Mouse (Mus musculus): ENCODE data around the gene Ctso. TPM values are rescaled to one million over a fixed set of nuclear protein-coding genes. Genes with fewer than 3 reads are reported as not detected.

The Ctso gene
- 3.4 and 5.0 TPM in 2 replicates for polyA plus RNA-seq (2016; fragmentation: Nextera tagmentation; extraction: Ambion mirVana)

DNA sequence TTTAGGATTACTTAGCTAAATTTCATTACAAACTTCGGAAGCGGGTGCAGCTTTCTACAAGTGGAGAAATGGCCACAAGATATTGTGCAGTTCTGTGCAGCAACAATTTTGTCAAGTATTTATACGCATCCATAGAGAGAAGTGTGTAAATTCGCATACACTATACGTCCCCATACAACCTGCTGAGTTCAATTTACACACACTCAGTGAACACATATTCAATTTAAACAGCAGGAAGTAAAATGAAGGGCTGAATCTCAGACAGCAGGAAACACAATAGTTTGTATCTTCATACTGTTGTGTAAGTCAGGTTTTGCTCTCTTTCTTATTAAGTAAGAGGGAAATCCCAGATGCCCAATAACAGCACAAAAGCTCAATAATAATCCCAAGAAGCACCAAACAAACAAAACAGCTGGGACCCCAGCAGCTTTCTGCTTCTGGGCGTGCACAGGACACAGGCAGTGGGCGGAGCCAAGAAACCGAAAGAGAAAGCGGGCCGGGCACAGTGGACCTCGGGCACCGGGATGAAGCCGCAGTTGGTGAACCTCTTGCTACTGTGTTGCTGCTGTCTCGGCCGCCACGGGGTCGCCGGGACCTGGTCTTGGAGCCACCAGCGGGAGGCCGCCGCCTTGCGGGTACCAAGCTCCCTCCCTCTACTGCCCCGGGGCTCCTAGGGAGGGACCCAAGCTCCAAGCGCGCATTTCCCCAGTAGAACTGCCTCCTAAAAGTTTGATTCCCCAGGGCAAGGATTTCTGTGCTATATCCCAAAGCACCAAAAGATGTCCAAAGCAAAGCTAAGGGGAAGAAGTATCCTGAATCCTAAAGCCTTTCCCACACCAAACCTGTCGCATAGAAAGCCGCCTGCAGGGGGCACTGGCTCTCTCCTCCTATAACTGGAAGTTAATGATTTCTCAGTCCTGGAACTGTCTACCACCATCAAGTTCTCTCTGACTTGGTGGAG, at the start of gene Ctso:
Ctso (plus strand) TSS at position 461 of the 961 bp plus-strand sequence.
- peak; percentile 77 for DNase-seq (ENCODE audit: low spot score)
- Histone ChIP-seq H3K27ac (replicated peaks) (peak within 1 kb of the TSS; percentile 94), H3K4me3 (peak within 1 kb of the TSS; percentile 81), H3K27me3 (ENCODE audit: low read depth, poor library complexity, severe bottlenecking) (no peaks in the 10 kb centered on the region), H3K4me1 (peaks cover 13% of the 10 kb centered on the region), H3K36me3 (no peaks in the 10 kb centered on the region), H3K9me3 (replicated peaks) (no peaks in the 10 kb centered on the region)
- 12% methylated on average over 27 of the region's 27 CpGs for WGBS

DNA sequence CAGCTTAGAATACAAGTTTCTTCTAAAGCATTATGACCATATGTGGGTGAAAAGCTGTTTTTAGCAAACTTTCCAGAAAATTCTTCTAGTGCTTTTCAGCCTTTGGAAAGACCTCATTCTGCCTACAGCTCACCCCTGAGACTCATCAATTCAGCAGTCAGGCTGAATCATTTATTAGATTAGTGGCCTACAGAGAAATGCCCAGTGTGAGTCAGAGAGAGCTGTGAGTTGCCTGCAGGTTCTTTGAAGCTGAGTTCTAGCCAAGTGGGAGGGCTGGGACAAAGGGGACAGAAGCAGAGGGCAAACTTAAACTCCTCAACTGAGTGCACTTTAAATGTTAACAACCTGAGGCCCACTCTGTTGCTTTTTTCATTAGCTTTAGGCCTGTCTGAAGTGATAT, 48.5 kb upstream of the Ctso start:
- Histone ChIP-seq H3K27me3 (ENCODE audit: low read depth, poor library complexity, severe bottlenecking) (no peaks in the 10 kb centered on the region), H3K36me3 (no peaks in the 10 kb centered on the region)
- DNase-seq (ENCODE audit: low spot score) = no peak

DNA sequence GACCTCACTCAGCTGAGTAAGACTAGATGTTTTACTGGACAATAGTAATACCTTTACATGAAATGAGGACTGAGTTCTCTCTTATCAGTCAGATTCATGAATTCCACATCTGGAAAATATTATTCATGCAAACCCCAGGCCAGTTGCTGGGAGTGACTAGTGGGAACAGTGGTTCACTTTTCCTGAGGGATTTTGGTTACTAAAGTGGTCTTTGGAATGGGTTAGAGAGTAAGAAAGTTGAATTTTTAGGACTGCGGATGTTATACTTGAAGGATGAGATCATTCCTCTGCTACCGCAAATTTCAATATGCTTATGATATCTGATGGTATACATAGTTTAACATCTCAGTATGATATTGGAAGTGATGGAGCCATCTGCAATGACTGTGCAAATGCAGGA, 46.8 kb upstream of the Ctso start:
- H3K4me3 ChIP-seq = no peak overlapping the region
- H3K27me3 ChIP-seq (ENCODE audit: low read depth, poor library complexity, severe bottlenecking) = no peaks in the 10 kb centered on the region
- H3K27ac ChIP-seq (replicated peaks) = no peak overlapping the region
- no peaks in the 10 kb centered on the region for H3K36me3 ChIP-seq
- H3K4me1 ChIP-seq = no peaks in the 10 kb centered on the region
- DNase-seq (ENCODE audit: low spot score) = no peak
- WGBS = 96% methylated on average over 2 of the region's 2 CpGs
- no peaks in the 10 kb centered on the region for H3K9me3 ChIP-seq (replicated peaks)

More for the DNA sequence above, 48.5 kb upstream of the Ctso start:
- no peaks in the 10 kb centered on the region for H3K9me3 ChIP-seq (replicated peaks)
- H3K4me1 ChIP-seq = no peaks in the 10 kb centered on the region
- H3K4me3 ChIP-seq = no peak overlapping the region
- no peak overlapping the region for H3K27ac ChIP-seq (replicated peaks)

DNA sequence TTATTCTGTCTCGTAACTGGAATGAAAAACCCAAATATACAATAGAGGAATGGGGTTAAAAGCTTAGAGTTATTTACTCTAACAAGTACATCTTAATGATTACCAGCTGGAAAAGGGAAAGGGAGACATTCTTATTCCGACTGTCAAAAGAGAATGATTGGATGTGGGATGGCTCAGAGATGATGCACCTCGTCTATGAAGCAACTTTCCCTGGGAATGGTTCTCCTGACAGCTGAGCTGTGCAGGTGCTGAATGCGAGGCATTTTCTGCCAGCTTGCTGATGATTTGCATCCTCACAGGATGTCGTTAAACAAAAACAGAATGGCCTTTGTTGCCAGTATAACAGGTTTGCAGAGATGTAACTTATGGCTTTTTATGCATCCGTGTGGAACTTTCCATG, 43.3 kb upstream of the Ctso start:
- H3K27me3 ChIP-seq (ENCODE audit: low read depth, poor library complexity, severe bottlenecking) = no peaks in the 10 kb centered on the region
- H3K36me3 ChIP-seq = no peaks in the 10 kb centered on the region
- DNase-seq (ENCODE audit: low spot score) = no peak
- H3K4me3 ChIP-seq = no peak overlapping the region
- no peaks in the 10 kb centered on the region for H3K9me3 ChIP-seq (replicated peaks)
- WGBS = 73% methylated on average over 6 of the region's 6 CpGs
- H3K27ac ChIP-seq (replicated peaks) = no peak overlapping the region
- no peaks in the 10 kb centered on the region for H3K4me1 ChIP-seq

DNA sequence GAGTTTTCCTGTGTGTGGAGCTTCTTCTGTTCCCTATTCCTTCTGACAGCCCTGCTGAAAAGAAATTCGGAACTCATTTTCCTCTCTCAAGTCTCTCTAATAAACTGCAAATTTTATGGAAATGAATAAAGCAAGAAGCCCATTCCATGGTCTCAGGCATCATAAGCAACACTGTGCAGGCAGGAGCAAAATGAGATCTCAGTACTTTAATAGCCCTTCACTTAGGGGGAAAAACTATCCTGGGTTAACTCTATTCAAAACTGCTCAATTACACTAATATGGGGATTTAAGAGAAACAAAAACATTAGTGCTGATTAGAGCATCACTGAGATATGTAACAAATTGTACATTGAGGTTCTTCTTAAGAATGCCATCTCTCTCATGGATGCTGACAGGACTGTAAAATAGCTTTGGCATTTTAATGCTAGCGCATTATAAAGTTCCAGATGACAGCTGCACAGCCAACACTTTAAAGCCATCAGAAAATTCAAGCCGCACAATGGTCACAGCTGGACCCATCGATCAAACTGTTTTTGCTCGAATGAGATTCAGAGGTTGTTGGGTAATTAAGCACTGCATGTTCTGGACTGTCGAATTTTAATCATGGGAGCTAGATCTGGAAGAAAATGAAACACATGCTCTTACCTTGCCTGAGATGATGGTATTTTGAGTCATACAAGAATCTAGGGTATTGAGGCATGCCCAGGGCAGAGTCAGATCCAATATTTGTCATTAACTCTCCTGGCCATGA, 21.9 kb upstream of the Ctso start:
- DNase-seq (ENCODE audit: low spot score) = no peak
- no peak overlapping the region for H3K4me3 ChIP-seq
- peaks cover 4% of the 10 kb centered on the region for H3K4me1 ChIP-seq
- H3K27ac ChIP-seq (replicated peaks) = no peak overlapping the region
- 71% methylated on average over 6 of the region's 6 CpGs for WGBS
- no peaks in the 10 kb centered on the region for H3K36me3 ChIP-seq
- H3K27me3 ChIP-seq (ENCODE audit: low read depth, poor library complexity, severe bottlenecking) = no peaks in the 10 kb centered on the region
- no peaks in the 10 kb centered on the region for H3K9me3 ChIP-seq (replicated peaks)

DNA sequence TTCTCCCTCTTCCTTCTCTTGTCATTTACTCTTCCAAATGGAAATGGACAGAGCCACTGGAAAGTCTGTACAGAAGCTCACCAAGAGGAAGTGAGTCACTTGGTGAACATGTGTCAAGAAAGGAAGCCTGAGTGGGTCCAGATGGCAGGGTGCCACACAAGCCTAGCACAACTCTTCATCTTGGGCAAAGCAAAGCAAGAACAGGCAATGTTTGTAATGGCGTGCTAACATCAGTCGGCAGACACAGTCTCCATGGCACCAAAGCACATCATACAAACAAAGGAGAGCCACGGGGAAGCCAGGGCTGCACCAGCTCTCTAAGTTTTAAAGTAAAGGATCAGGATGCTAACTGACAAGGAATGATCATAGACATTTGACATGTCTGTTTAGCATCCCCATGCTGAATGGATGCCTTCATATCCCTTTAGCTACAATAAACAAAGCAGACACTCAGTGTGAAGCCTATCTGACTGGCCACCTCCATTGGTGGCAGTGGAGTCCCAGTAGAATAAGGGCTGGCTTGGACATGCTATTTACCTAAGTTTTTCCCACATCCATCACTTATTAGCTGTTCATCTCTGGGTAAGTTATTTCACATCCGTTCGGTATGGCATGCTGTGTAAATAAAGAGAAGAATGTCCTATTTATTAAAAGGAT, 16.2 kb upstream of the Ctso start:
- no peaks in the 10 kb centered on the region for H3K27me3 ChIP-seq (ENCODE audit: low read depth, poor library complexity, severe bottlenecking)
- H3K9me3 ChIP-seq (replicated peaks) = no peaks in the 10 kb centered on the region
- no peak for DNase-seq (ENCODE audit: low spot score)
- H3K36me3 ChIP-seq = no peaks in the 10 kb centered on the region
- WGBS = 78% methylated on average over 5 of the region's 5 CpGs
- no peak overlapping the region for H3K27ac ChIP-seq (replicated peaks)
- no peak overlapping the region for H3K4me3 ChIP-seq
- H3K4me1 ChIP-seq = peaks cover 4% of the 10 kb centered on the region

DNA sequence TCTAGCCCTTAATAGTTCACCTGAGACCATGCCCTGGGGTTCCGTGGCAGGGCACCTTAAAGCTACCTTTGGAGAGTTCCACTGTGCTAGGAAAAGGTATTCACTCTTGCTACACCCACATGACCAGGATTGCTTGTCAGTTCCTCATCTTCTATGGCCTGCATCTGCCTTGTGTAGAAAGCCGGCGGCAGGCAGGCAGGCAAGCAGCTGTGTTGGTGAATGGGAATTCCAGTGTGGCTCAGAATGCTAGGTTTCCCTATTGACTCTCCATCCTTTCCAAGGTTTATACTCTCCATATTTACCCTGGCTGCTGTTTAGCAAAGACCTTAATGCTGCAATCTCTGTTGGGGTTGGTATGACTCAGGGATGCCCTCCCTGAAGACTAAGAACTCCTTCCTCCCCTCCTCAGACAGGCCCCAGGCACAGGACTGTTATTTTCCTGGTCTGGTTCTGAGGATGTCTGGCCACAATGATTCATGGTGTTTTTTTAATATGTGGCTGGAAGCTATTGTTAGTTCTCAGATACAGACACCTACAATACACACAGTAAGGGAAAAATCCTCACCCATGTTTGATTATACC, 15.0 kb upstream of the Ctso start:
- DNase-seq (ENCODE audit: low spot score) = no peak
- no peaks in the 10 kb centered on the region for H3K4me1 ChIP-seq
- H3K9me3 ChIP-seq (replicated peaks) = no peaks in the 10 kb centered on the region
- H3K27ac ChIP-seq (replicated peaks) = no peak overlapping the region
- H3K36me3 ChIP-seq = no peaks in the 10 kb centered on the region
- no peak overlapping the region for H3K4me3 ChIP-seq
- 77% methylated on average over 3 of the region's 3 CpGs for WGBS
- no peaks in the 10 kb centered on the region for H3K27me3 ChIP-seq (ENCODE audit: low read depth, poor library complexity, severe bottlenecking)

DNA sequence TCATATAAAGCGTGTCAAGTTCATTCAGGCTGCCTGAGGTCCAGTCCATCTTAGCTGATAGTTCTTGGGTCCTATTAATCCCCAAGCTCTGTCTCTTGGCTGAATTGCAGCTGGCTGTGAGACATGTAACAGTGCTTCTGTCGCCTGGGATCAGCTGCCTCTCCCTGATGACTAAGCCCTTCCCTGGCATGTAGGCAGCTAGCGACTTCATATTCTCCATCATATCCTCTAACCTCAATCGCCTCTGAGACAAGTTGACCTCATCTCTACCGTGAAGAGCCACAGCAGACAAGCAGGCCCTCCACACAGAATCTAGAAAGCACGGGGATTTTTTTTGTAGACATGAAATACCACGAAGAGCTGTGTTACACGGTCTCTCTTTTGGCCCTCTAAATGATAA, 14.2 kb upstream of the Ctso start:
- Histone ChIP-seq H3K27ac (replicated peaks) (no peak overlapping the region), H3K9me3 (replicated peaks) (no peaks in the 10 kb centered on the region), H3K27me3 (ENCODE audit: low read depth, poor library complexity, severe bottlenecking) (no peaks in the 10 kb centered on the region), H3K4me3 (no peak overlapping the region), H3K4me1 (no peaks in the 10 kb centered on the region), H3K36me3 (no peaks in the 10 kb centered on the region)
- no peak for DNase-seq (ENCODE audit: low spot score)
- 91% methylated on average over 8 of the region's 8 CpGs for WGBS

DNA sequence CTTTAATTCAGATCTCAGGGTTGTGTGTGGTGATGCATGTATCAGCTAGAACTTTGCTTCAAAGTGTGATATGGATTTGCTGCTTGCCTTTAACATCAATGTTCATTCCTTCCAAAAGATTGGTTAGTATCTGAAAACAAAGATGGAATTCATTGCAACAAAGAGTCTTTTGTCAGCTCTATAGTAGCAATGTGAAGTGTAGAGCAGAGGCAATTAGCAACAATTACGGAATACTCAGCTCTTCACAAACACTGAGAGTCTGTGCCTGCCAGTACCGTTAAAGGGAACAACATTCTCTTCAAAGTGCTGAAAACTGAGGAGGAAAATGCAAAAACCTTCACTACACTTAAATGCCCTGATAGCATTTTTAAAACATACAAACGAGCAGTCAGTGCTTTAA, 12.7 kb upstream of the Ctso start:
- no peak for DNase-seq (ENCODE audit: low spot score)

DNA sequence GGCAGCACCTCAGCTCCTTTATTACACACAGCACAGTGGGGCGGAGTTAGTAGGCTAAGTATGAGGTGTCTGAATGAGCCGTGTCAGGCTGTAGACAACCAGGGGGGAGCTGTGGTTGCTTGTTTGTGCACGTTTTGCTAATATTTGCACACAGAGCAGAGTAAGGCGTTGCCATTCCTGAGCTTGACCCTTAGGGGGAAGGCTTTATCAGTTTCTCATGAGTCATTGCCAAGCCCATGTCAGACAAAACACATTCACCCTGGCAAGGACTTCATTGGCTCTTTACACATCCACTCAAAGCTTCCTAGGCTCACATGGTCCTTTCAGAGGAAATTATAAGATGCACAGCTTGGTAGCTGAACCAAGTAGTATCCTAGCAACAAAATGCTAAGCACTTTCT, 9.5 kb upstream of the Ctso start:
- no peaks in the 10 kb centered on the region for H3K9me3 ChIP-seq (replicated peaks)
- no peak for DNase-seq (ENCODE audit: low spot score)
- 73% methylated on average over 4 of the region's 4 CpGs for WGBS
- H3K27ac ChIP-seq (replicated peaks) = no peak overlapping the region
- no peaks in the 10 kb centered on the region for H3K27me3 ChIP-seq (ENCODE audit: low read depth, poor library complexity, severe bottlenecking)
- no peaks in the 10 kb centered on the region for H3K4me1 ChIP-seq
- no peak overlapping the region for H3K4me3 ChIP-seq
- no peaks in the 10 kb centered on the region for H3K36me3 ChIP-seq

More for the DNA sequence above, 12.7 kb upstream of the Ctso start:
- Histone ChIP-seq H3K9me3 (replicated peaks) (no peaks in the 10 kb centered on the region), H3K4me1 (no peaks in the 10 kb centered on the region), H3K36me3 (no peaks in the 10 kb centered on the region), H3K27me3 (ENCODE audit: low read depth, poor library complexity, severe bottlenecking) (no peaks in the 10 kb centered on the region), H3K27ac (replicated peaks) (no peak overlapping the region), H3K4me3 (no peak overlapping the region)
- WGBS = 76% methylated on average over 3 of the region's 3 CpGs

DNA sequence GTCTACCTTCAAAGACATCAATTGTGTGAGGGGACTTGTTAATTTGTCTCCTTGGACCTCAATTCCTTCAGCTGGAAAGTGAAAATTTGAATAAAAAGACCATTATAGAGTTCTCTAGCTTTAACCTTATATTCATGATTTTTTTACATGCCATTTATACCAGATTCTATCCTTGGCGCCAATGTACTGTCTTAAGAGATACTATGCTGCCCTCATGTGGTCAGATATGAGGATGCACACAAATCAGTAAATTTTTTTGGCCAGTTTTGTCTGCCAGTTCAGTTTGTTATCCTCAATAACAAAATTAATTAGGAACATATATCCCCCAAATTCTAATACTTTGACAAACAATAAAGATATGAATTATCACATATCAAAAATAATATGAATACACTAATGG, 7.5 kb upstream of the Ctso start:
- Histone ChIP-seq H3K36me3 (no peaks in the 10 kb centered on the region), H3K27ac (replicated peaks) (no peak overlapping the region), H3K4me3 (no peak overlapping the region), H3K9me3 (replicated peaks) (no peaks in the 10 kb centered on the region), H3K27me3 (ENCODE audit: low read depth, poor library complexity, severe bottlenecking) (no peaks in the 10 kb centered on the region), H3K4me1 (no peaks in the 10 kb centered on the region)
- WGBS = 6% methylated on average over 1 of the region's 1 CpGs
- DNase-seq (ENCODE audit: low spot score) = no peak

DNA sequence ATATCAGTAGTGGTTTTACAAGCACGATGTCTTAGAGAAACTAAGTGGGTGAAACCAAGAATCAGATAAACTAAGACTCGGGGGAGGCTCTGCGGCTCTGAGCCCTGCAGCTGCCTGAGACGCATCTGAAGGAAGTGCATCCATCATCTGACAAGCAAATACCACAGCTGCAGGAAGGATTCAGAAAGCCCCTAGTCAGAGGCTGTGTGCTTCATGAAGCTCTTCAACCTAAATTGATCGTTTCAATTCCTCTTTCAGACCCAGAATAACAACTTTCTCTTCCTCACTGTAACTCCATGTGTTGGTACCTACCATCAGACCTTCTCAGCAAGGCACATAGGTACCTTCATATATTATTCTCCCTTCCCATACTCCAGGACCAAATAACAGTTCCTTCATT, 6.5 kb upstream of the Ctso start:
- no peaks in the 10 kb centered on the region for H3K27me3 ChIP-seq (ENCODE audit: low read depth, poor library complexity, severe bottlenecking)
- no peaks in the 10 kb centered on the region for H3K36me3 ChIP-seq
- no peaks in the 10 kb centered on the region for H3K4me1 ChIP-seq
- H3K4me3 ChIP-seq = no peak overlapping the region
- H3K9me3 ChIP-seq (replicated peaks) = no peaks in the 10 kb centered on the region
- H3K27ac ChIP-seq (replicated peaks) = no peak overlapping the region
- DNase-seq (ENCODE audit: low spot score) = no peak
- WGBS = 77% methylated on average over 5 of the region's 5 CpGs

Data from midbrain, embryonic 10.5 days (tissue).